Mouse (Mus musculus) heart, adult 2 months (tissue): ENCODE results near the gene Psme3.

Source experiments
- CTCF ChIP-seq: fragments of 200-600 bp; IDR thresholded peaks from 2 replicates; pipeline ENCODE4 v1.8.1; 2022; ENCODE audit warnings: antibody characterized with exemption, mild to moderate bottlenecking, moderate library complexity
- EP300 ChIP-seq: fragments of 200-500 bp; IDR thresholded peaks from 2 replicates; pipeline ENCODE4 v1.6.1; 2011; ENCODE audit warnings: low read depth, low read length, control low read depth; ENCODE audit not compliant: insufficient read depth
- POLR2A ChIP-seq: fragments of 200-500 bp; IDR thresholded peaks from 2 replicates; pipeline ENCODE4 v1.6.1; 2011; ENCODE audit warnings: mild to moderate bottlenecking, low read depth, low read length, control low read depth; ENCODE audit not compliant: insufficient read depth

- TF ChIP-seq POLR2A (no peak), CTCF (no peak), EP300 (no peak)
Measured at GRCm38 (mm10) chr11:101334516-101334915, 18.5 kb downstream of the Psme3 start.
